Mouse (Mus musculus): ENCODE results near the gene Fam25c. TPM values are rescaled to one million over a fixed set of nuclear protein-coding genes. Genes with fewer than 3 reads are reported as not detected.
A peak's percentile ranks its signal among the peaks of the same experiment; 100 is the strongest.

Gene Fam25c
- polyA plus RNA-seq, 1 experiment from 2014 or later: not detected

GRCm38 (mm10) chr14:34382921-34383704 is 27.9 kb upstream of the Fam25c start:
- Histone ChIP-seq H3K36me3 (ENCODE audit: control insufficient read depth, insufficient read depth, low read length) (no peaks in the 10 kb centered on the region), H3K27ac (ENCODE audit: low read length) (no peak overlapping the region), H3K4me3 (ENCODE audit: low read depth, low read length) (no peak overlapping the region), H3K27me3 (ENCODE audit: control insufficient read depth, insufficient read depth, low read depth, low read length) (no peaks in the 10 kb centered on the region), H3K4me1 (ENCODE audit: control insufficient read depth, insufficient read depth, low read length) (peaks cover 7% of the 10 kb centered on the region; the same call in 1 of the 2 replicates), H3K9me3 (replicated peaks; ENCODE audit: control insufficient read depth, low read length, poor library complexity, severe bottlenecking) (no peaks in the 10 kb centered on the region), H3K4me2 (ENCODE audit: low read length) (no peak overlapping the region), H3K9ac (ENCODE audit: low read depth, low read length) (no peak overlapping the region)
- ATAC-seq: no peak
- WGBS: 94% methylated on average over 9 of the region's 9 CpGs

GRCm38 (mm10) chr14:34378560-34379331 is 23.5 kb upstream of the Fam25c start:
- ATAC-seq: peak; percentile 44; the same call in 1 of the 2 replicates
- H3K4me3 ChIP-seq (ENCODE audit: low read depth, low read length): no peak overlapping the region
- H3K27me3 ChIP-seq (ENCODE audit: control insufficient read depth, insufficient read depth, low read depth, low read length): no peaks in the 10 kb centered on the region
- peaks cover 7% of the 10 kb centered on the region; the same call in 1 of the 2 replicates for H3K4me1 ChIP-seq (ENCODE audit: control insufficient read depth, insufficient read depth, low read length)
- no peaks in the 10 kb centered on the region for H3K9me3 ChIP-seq (replicated peaks; ENCODE audit: control insufficient read depth, low read length, poor library complexity, severe bottlenecking)
- H3K27ac ChIP-seq (ENCODE audit: low read length): 0 out of 2 replicates have a peak overlapping the region, but pooled peaks have one; percentile 28
- H3K36me3 ChIP-seq (ENCODE audit: control insufficient read depth, insufficient read depth, low read length): no peaks in the 10 kb centered on the region
- no peak overlapping the region for H3K9ac ChIP-seq (ENCODE audit: low read depth, low read length)
- WGBS: 45% methylated on average over 11 of the region's 11 CpGs
- H3K4me2 ChIP-seq (ENCODE audit: low read length): no peak overlapping the region

GRCm38 (mm10) chr14:34377121-34377520 is 21.9 kb upstream of the Fam25c start:
- no peaks in the 10 kb centered on the region for H3K9me3 ChIP-seq (replicated peaks; ENCODE audit: control insufficient read depth, low read length, poor library complexity, severe bottlenecking)
- 84% methylated on average over 4 of the region's 4 CpGs for WGBS
- ATAC-seq: no peak
- no peak overlapping the region for H3K27ac ChIP-seq (ENCODE audit: low read length)
- no peaks in the 10 kb centered on the region for H3K36me3 ChIP-seq (ENCODE audit: control insufficient read depth, insufficient read depth, low read length)
- no peak overlapping the region for H3K4me2 ChIP-seq (ENCODE audit: low read length)
- H3K4me3 ChIP-seq (ENCODE audit: low read depth, low read length): no peak overlapping the region
- H3K9ac ChIP-seq (ENCODE audit: low read depth, low read length): no peak overlapping the region
- no peaks in the 10 kb centered on the region for H3K27me3 ChIP-seq (ENCODE audit: control insufficient read depth, insufficient read depth, low read depth, low read length)
- H3K4me1 ChIP-seq (ENCODE audit: control insufficient read depth, insufficient read depth, low read length): peaks cover 7% of the 10 kb centered on the region; the same call in 1 of the 2 replicates

GRCm38 (mm10) chr14:34375941-34376340 is 20.7 kb upstream of the Fam25c start:
- no peaks in the 10 kb centered on the region for H3K27me3 ChIP-seq (ENCODE audit: control insufficient read depth, insufficient read depth, low read depth, low read length)
- no peak overlapping the region for H3K9ac ChIP-seq (ENCODE audit: low read depth, low read length)
- 88% methylated on average over 5 of the region's 5 CpGs for WGBS
- H3K27ac ChIP-seq (ENCODE audit: low read length): no peak overlapping the region
- H3K4me1 ChIP-seq (ENCODE audit: control insufficient read depth, insufficient read depth, low read length): peaks cover 7% of the 10 kb centered on the region; the same call in 1 of the 2 replicates
- H3K4me3 ChIP-seq (ENCODE audit: low read depth, low read length): no peak overlapping the region
- no peak for ATAC-seq
- H3K36me3 ChIP-seq (ENCODE audit: control insufficient read depth, insufficient read depth, low read length): no peaks in the 10 kb centered on the region
- H3K4me2 ChIP-seq (ENCODE audit: low read length): no peak overlapping the region
- no peaks in the 10 kb centered on the region for H3K9me3 ChIP-seq (replicated peaks; ENCODE audit: control insufficient read depth, low read length, poor library complexity, severe bottlenecking)

- 88% methylated on average over 13 of the region's 13 CpGs for WGBS
- Histone ChIP-seq H3K4me1 (ENCODE audit: control insufficient read depth, insufficient read depth, low read length) (peaks cover 7% of the 10 kb centered on the region; the same call in 1 of the 2 replicates), H3K27ac (ENCODE audit: low read length) (no peak within 1 kb of the TSS), H3K9me3 (replicated peaks; ENCODE audit: control insufficient read depth, low read length, poor library complexity, severe bottlenecking) (no peaks in the 10 kb centered on the region), H3K4me3 (ENCODE audit: low read depth, low read length) (no peak within 1 kb of the TSS), H3K27me3 (ENCODE audit: control insufficient read depth, insufficient read depth, low read depth, low read length) (no peaks in the 10 kb centered on the region), H3K9ac (ENCODE audit: low read depth, low read length) (no peak within 1 kb of the TSS), H3K4me2 (ENCODE audit: low read length) (no peak within 1 kb of the TSS), H3K36me3 (ENCODE audit: control insufficient read depth, insufficient read depth, low read length) (no peaks in the 10 kb centered on the region)
- no peak for ATAC-seq
Observed at GRCm38 (mm10) chr14:34375415-34375904, 20.2 kb upstream of the Fam25c start, which contains the start of gene Mmrn2. TSS of gene Mmrn2 (plus strand) at chr14:34375465.

GRCm38 (mm10) chr14:34374577-34374976 is 19.3 kb upstream of the Fam25c start, which contains the start of gene Sncg:
TSS of gene Sncg (minus strand) at chr14:34374789.
- Histone ChIP-seq H3K27ac (ENCODE audit: low read length) (no peak within 1 kb of the TSS), H3K4me1 (ENCODE audit: control insufficient read depth, insufficient read depth, low read length) (peaks cover 7% of the 10 kb centered on the region; the same call in 1 of the 2 replicates), H3K9me3 (replicated peaks; ENCODE audit: control insufficient read depth, low read length, poor library complexity, severe bottlenecking) (no peaks in the 10 kb centered on the region), H3K27me3 (ENCODE audit: control insufficient read depth, insufficient read depth, low read depth, low read length) (no peaks in the 10 kb centered on the region), H3K4me2 (ENCODE audit: low read length) (no peak within 1 kb of the TSS), H3K9ac (ENCODE audit: low read depth, low read length) (no peak within 1 kb of the TSS), H3K36me3 (ENCODE audit: control insufficient read depth, insufficient read depth, low read length) (no peaks in the 10 kb centered on the region), H3K4me3 (ENCODE audit: low read depth, low read length) (no peak within 1 kb of the TSS)
- ATAC-seq: no peak
- WGBS: 55% methylated on average over 10 of the region's 10 CpGs

GRCm38 (mm10) chr14:34373581-34373980 is 18.3 kb upstream of the Fam25c start:
- 81% methylated on average over 6 of the region's 6 CpGs for WGBS
- Histone ChIP-seq H3K27me3 (ENCODE audit: control insufficient read depth, insufficient read depth, low read depth, low read length) (no peaks in the 10 kb centered on the region), H3K4me1 (ENCODE audit: control insufficient read depth, insufficient read depth, low read length) (peaks cover 4% of the 10 kb centered on the region; the same call in 1 of the 2 replicates), H3K27ac (ENCODE audit: low read length) (no peak overlapping the region), H3K36me3 (ENCODE audit: control insufficient read depth, insufficient read depth, low read length) (no peaks in the 10 kb centered on the region), H3K4me2 (ENCODE audit: low read length) (no peak overlapping the region), H3K9ac (ENCODE audit: low read depth, low read length) (no peak overlapping the region), H3K4me3 (ENCODE audit: low read depth, low read length) (no peak overlapping the region), H3K9me3 (replicated peaks; ENCODE audit: control insufficient read depth, low read length, poor library complexity, severe bottlenecking) (no peaks in the 10 kb centered on the region)
- ATAC-seq: no peak

GRCm38 (mm10) chr14:34372646-34373045 is 17.4 kb upstream of the Fam25c start:
- Histone ChIP-seq H3K36me3 (ENCODE audit: control insufficient read depth, insufficient read depth, low read length) (no peaks in the 10 kb centered on the region), H3K27me3 (ENCODE audit: control insufficient read depth, insufficient read depth, low read depth, low read length) (no peaks in the 10 kb centered on the region), H3K27ac (ENCODE audit: low read length) (no peak overlapping the region), H3K9me3 (replicated peaks; ENCODE audit: control insufficient read depth, low read length, poor library complexity, severe bottlenecking) (no peaks in the 10 kb centered on the region), H3K9ac (ENCODE audit: low read depth, low read length) (no peak overlapping the region), H3K4me3 (ENCODE audit: low read depth, low read length) (no peak overlapping the region), H3K4me2 (ENCODE audit: low read length) (no peak overlapping the region), H3K4me1 (ENCODE audit: control insufficient read depth, insufficient read depth, low read length) (no peaks in the 10 kb centered on the region; the same call in 1 of the 2 replicates)
- WGBS: 83% methylated on average over 6 of the region's 6 CpGs
- ATAC-seq: no peak

Data from midbrain, embryonic 16.5 days (tissue).